Mouse (Mus musculus) cortical plate, adult 2 months (tissue): ENCODE measurements around the gene Sfxn3.

Source experiments
- CTCF ChIP-seq: fragments of 200-500 bp; IDR thresholded peaks from 2 replicates; pipeline ENCODE4 v1.5.1; 2011; ENCODE audit warnings: mild to moderate bottlenecking, control low read depth, low read length; ENCODE audit not compliant: insufficient read depth; ENCODE audit errors: extremely low read depth
- POLR2A ChIP-seq: fragments of 200-500 bp; IDR thresholded peaks from 2 replicates; pipeline ENCODE4 v1.6.1; 2011; ENCODE audit warnings: mild to moderate bottlenecking, low read length, control low read depth; ENCODE audit not compliant: insufficient read depth; ENCODE audit errors: extremely low read depth

DNA sequence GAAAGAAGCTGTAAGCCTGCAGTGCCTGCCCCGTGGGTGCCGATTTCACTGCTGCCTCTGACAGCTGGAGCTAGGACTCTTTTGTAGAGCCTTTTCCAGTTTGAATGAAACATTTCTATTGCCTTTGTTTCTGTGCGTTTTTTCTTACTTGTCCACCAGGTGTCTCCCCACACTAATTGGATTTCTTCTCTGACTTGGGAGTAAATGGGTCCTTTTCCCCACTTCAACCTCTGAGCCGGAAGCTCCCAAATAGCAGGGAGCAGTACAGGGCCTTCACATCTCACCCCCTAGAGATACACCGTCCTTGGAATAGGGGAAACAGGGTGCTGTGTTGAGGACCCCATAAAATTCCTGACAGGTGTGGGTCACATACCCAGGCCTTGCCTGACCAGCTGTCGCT, 34.7 kb upstream of the Sfxn3 start:
- peak; percentile 24; the same call in 1 of the 2 replicates for TF ChIP-seq CTCF
- TF ChIP-seq POLR2A = no peak
